Mouse (Mus musculus): ENCODE data around the gene Spast. TPM values are rescaled to one million over a fixed set of nuclear protein-coding genes. Genes with fewer than 3 reads are reported as not detected.
"Not testable (repeated sequence)": the region's sequence is repeated elsewhere in the genome, so short reads cannot be mapped to it uniquely, and the experiment has no call there.

Spast gene
- polyA plus RNA-seq, 1 experiment, result 6.0 TPM

- DNase-seq (ENCODE audit: low read depth), result not testable (repeated sequence)
These were observed 11.6 kb upstream of the Spast start for GRCm38 (mm10) chr17:74327195-74327594.

GRCm38 (mm10) chr17:74328146-74328545, 10.6 kb upstream of the Spast start:
- not testable (repeated sequence) for DNase-seq (ENCODE audit: low read depth)

- DNase-seq (ENCODE audit: low read depth), result no peak
These were observed 7.6 kb upstream of the Spast start for GRCm38 (mm10) chr17:74331049-74331676.

GRCm38 (mm10) chr17:74338225-74338931, 409 bp upstream of the Spast start:
- no peak for DNase-seq (ENCODE audit: low read depth)

GRCm38 (mm10) chr17:74341151-74341550, 2.4 kb downstream of the Spast start:
- no peak for DNase-seq (ENCODE audit: low read depth)

- no peak for DNase-seq (ENCODE audit: low read depth)
These were observed 24.8 kb downstream of the Spast start for GRCm38 (mm10) chr17:74363592-74363991.

GRCm38 (mm10) chr17:74376916-74377315, 38.1 kb downstream of the Spast start:
- no peak for DNase-seq (ENCODE audit: low read depth)

- no peak for DNase-seq (ENCODE audit: low read depth)
These were observed 47.9 kb downstream of the Spast start for GRCm38 (mm10) chr17:74386657-74387056.

GRCm38 (mm10) chr17:74389847-74390246, 51.1 kb downstream of the Spast start:
- no peak for DNase-seq (ENCODE audit: low read depth)

GRCm38 (mm10) chr17:74394381-74394780, 55.6 kb downstream of the Spast start:
- DNase-seq (ENCODE audit: low read depth), result no peak

- DNase-seq (ENCODE audit: low read depth), result no peak
These were observed 56.1 kb downstream of the Spast start for GRCm38 (mm10) chr17:74394855-74395254.

- DNase-seq (ENCODE audit: low read depth), result peak; percentile 57
These were observed 56.7 kb downstream of the Spast start, which contains the start of gene Slc30a6 for GRCm38 (mm10) chr17:74395383-74396065. Slc30a6 (plus strand) TSS chr17:74395608.

GRCm38 (mm10) chr17:74396766-74397165, 58.0 kb downstream of the Spast start:
- DNase-seq (ENCODE audit: low read depth), result no peak

GRCm38 (mm10) chr17:74397173-74397572, 58.4 kb downstream of the Spast start:
- no peak for DNase-seq (ENCODE audit: low read depth)

GRCm38 (mm10) chr17:74402486-74403222, 63.9 kb downstream of the Spast start:
- DNase-seq (ENCODE audit: low read depth), result no peak

- no peak for DNase-seq (ENCODE audit: low read depth)
These were observed 67.7 kb downstream of the Spast start for GRCm38 (mm10) chr17:74406487-74406886.

- DNase-seq (ENCODE audit: low read depth), result no peak
These were observed 70.9 kb downstream of the Spast start for GRCm38 (mm10) chr17:74409722-74410121.

- DNase-seq (ENCODE audit: low read depth), result no peak
These were observed 74.5 kb downstream of the Spast start for GRCm38 (mm10) chr17:74413324-74413723.

- DNase-seq (ENCODE audit: low read depth), result no peak
These were observed 75.9 kb downstream of the Spast start for GRCm38 (mm10) chr17:74414671-74415070.

- no peak for DNase-seq (ENCODE audit: low read depth)
These were observed 78.1 kb downstream of the Spast start for GRCm38 (mm10) chr17:74416841-74417360.

GRCm38 (mm10) chr17:74418171-74418570, 79.4 kb downstream of the Spast start:
- no peak for DNase-seq (ENCODE audit: low read depth)

- DNase-seq (ENCODE audit: low read depth), result no peak
These were observed 81.9 kb downstream of the Spast start for GRCm38 (mm10) chr17:74420656-74421055.
